Mouse (Mus musculus): Measurements from ENCODE around the gene Ston2. TPM values are rescaled to one million over a fixed set of nuclear protein-coding genes. Genes with fewer than 3 reads are reported as not detected.

Gene Ston2
- polyA plus RNA-seq, 1 experiment from 2014 or later: 10.6 TPM

DNA sequence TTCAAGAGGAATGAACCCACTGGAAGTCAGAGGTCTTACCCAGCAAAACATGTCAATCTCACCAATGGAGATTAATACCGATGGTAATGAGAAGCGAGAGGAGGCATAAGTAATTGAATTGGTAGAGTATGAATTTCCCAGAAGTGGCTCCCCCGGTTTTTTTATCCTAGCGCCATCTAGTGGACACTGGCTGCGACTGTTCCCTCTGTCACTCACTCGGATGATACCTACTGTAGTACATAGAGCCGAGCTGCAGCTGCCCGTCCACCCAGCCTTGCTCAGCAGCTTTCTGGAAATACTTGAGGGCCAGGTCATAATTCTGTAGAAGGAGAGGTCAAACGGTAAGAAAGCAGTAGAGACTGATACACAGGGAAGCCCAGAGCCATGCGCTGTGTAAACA lies 27.8 kb upstream of the Ston2 start:
- peak; percentile 74; the same call in 1 of the 2 replicates for ATAC-seq (ENCODE audit: insufficient read depth)
- peaks cover 86% of the 10 kb centered on the region for H3K36me3 ChIP-seq (ENCODE audit: insufficient read depth)

DNA sequence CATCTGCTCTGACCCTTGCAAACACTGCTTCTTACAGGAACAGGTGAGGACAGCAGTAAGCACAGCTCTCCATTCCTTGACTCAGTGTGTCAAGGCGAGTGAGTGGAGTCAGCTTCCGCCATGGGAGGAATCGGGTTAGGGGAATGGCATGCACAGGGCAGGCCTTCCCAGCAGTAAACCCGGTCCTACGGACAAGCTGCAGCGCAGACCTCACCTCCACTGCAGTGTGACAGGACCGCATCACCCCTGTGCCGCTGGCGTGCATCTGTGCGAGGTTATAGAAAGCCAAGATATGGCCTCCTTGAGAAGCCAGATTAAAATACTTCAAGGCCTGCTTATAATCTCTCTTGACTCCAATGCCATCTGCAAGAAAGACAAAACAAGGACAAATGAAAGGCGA lies 27.4 kb upstream of the Ston2 start:
- no peak overlapping the region for H3K9ac ChIP-seq
- H3K27me3 ChIP-seq (ENCODE audit: insufficient read depth, low read length): no peaks in the 10 kb centered on the region

More for the DNA sequence above, 27.8 kb upstream of the Ston2 start:
- H3K4me1 ChIP-seq (ENCODE audit: insufficient read depth): no peaks in the 10 kb centered on the region
- H3K9ac ChIP-seq: no peak overlapping the region
- H3K4me3 ChIP-seq (ENCODE audit: low read depth, low read length): no peak overlapping the region
- no peak overlapping the region for H3K27ac ChIP-seq (ENCODE audit: low read depth)
- H3K27me3 ChIP-seq (ENCODE audit: insufficient read depth, low read length): no peaks in the 10 kb centered on the region
- WGBS: 28% methylated on average over 10 of the region's 10 CpGs
- TF ChIP-seq CTCF (IDR thresholded peaks at IDR 0.05; ENCODE audit: low read depth): peak; percentile 72
- H3K9me3 ChIP-seq (ENCODE audit: low read depth, low read length): no peaks in the 10 kb centered on the region
- no peak overlapping the region for H3K4me2 ChIP-seq
- DNase-seq: peak; percentile 84

DNA sequence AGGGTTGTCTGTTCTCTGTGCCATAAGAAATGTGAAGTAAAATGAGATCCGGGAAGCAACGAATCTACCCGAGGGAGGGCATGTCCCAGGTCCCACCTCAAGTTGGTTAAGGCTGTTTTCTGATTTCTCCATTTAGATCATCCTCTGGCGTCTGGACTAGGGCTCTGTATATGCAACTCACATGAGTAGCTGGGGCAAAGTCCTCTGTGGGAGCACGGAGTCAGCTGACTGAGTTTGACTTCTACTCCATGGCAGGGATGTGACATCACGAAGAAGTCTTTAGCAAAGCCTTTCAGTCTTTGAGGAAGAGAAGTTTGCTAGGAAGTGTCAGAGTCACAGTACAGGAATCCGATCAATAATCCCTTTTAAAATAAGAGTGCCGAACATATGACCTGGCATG lies 20.7 kb upstream of the Ston2 start:
- Histone ChIP-seq H3K4me3 (ENCODE audit: low read depth, low read length) (no peak overlapping the region), H3K27me3 (ENCODE audit: insufficient read depth, low read length) (no peaks in the 10 kb centered on the region), H3K9me3 (ENCODE audit: low read depth, low read length) (no peaks in the 10 kb centered on the region), H3K4me2 (no peak overlapping the region), H3K36me3 (ENCODE audit: insufficient read depth) (peaks cover 69% of the 10 kb centered on the region), H3K27ac (ENCODE audit: low read depth) (no peak overlapping the region), H3K9ac (no peak overlapping the region), H3K4me1 (ENCODE audit: insufficient read depth) (no peaks in the 10 kb centered on the region)
- ATAC-seq (ENCODE audit: insufficient read depth): no peak
- TF ChIP-seq CTCF (IDR thresholded peaks at IDR 0.05; ENCODE audit: low read depth): no peak
- no peak for DNase-seq
- 92% methylated on average over 8 of the region's 8 CpGs for WGBS

More for the DNA sequence above, 27.4 kb upstream of the Ston2 start:
- WGBS: 96% methylated on average over 11 of the region's 11 CpGs
- no peaks in the 10 kb centered on the region for H3K9me3 ChIP-seq (ENCODE audit: low read depth, low read length)
- H3K4me2 ChIP-seq: no peak overlapping the region
- peaks cover 88% of the 10 kb centered on the region for H3K36me3 ChIP-seq (ENCODE audit: insufficient read depth)
- H3K4me1 ChIP-seq (ENCODE audit: insufficient read depth): no peaks in the 10 kb centered on the region
- no peak overlapping the region for H3K4me3 ChIP-seq (ENCODE audit: low read depth, low read length)
- no peak for TF ChIP-seq CTCF (IDR thresholded peaks at IDR 0.05; ENCODE audit: low read depth)
- no peak overlapping the region for H3K27ac ChIP-seq (ENCODE audit: low read depth)
- DNase-seq (no peak), ATAC-seq (ENCODE audit: insufficient read depth) (no peak)

DNA sequence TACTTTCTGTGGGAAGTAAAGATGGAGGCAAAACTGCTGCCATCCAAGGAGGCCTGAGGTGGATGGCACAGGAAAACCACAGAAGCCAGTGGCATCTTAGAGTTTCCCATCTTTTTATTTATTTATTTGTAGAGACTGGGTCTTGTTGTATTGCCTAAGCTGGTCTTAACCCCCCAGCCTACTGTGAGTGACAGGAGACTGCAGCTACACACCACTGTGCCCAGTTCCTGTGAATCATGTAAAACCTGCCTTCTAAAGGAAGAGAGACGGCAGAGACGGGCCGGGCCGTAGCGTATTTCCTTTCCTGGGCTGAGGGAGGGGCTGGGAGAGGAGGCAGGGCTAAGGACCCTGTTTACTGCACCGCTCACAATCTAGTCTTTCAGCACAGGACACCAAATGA lies 19.6 kb upstream of the Ston2 start:
- ATAC-seq (ENCODE audit: insufficient read depth) (no peak), DNase-seq (no peak)
- Histone ChIP-seq H3K9me3 (ENCODE audit: low read depth, low read length) (no peaks in the 10 kb centered on the region), H3K4me3 (ENCODE audit: low read depth, low read length) (no peak overlapping the region), H3K27ac (ENCODE audit: low read depth) (no peak overlapping the region), H3K4me1 (ENCODE audit: insufficient read depth) (no peaks in the 10 kb centered on the region), H3K4me2 (no peak overlapping the region), H3K36me3 (ENCODE audit: insufficient read depth) (peaks cover 57% of the 10 kb centered on the region), H3K9ac (no peak overlapping the region), H3K27me3 (ENCODE audit: insufficient read depth, low read length) (no peaks in the 10 kb centered on the region)
- TF ChIP-seq CTCF (IDR thresholded peaks at IDR 0.05; ENCODE audit: low read depth): no peak
- WGBS: 74% methylated on average over 6 of the region's 6 CpGs

DNA sequence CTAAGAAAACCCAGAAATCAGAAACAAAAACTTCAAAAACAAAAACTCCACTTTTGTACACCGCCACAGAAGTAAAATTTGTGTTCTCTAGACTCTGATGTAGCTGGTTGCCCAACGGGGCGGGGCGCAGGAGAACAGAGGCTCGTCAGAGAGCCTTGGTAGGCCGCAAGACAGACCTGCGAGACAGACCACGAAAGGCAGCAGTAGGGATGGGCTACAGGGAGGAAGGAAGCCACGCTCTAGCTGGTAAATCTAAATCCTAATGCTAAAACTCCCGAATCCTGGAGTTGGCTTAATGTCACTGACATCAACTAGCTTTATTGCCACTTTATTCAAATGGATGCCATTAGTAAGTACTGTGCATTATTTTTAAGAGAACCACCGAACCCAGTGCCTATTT lies 18.9 kb upstream of the Ston2 start:
- peaks cover 51% of the 10 kb centered on the region for H3K36me3 ChIP-seq (ENCODE audit: insufficient read depth)
- H3K4me2 ChIP-seq: no peak overlapping the region
- TF ChIP-seq CTCF (IDR thresholded peaks at IDR 0.05; ENCODE audit: low read depth): no peak
- H3K27me3 ChIP-seq (ENCODE audit: insufficient read depth, low read length): no peaks in the 10 kb centered on the region
- no peak for ATAC-seq (ENCODE audit: insufficient read depth)
- no peak overlapping the region for H3K27ac ChIP-seq (ENCODE audit: low read depth)
- H3K9me3 ChIP-seq (ENCODE audit: low read depth, low read length): no peaks in the 10 kb centered on the region
- H3K9ac ChIP-seq: no peak overlapping the region
- no peaks in the 10 kb centered on the region for H3K4me1 ChIP-seq (ENCODE audit: insufficient read depth)
- WGBS: 87% methylated on average over 11 of the region's 11 CpGs
- no peak for DNase-seq
- no peak overlapping the region for H3K4me3 ChIP-seq (ENCODE audit: low read depth, low read length)

DNA sequence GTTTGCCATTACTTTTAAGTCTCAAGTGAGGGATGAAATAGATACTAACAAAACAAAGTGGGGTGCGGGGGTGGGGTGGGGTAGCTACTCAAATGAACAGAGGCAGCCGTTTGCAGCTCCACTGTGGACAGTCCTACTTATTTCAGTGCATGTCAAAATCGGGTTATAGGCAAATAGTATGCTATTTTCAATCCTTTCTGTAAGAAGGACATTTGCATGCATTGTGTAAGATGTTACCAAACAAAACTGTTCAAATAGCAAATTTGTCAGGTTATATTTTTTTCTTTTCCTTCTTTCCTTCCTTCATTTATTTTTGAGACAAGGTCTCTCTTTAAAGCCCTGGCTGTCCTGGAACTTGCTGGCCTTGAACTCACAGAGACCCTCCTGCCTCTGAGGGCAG lies 16.1 kb upstream of the Ston2 start:
- H3K9ac ChIP-seq: no peak overlapping the region
- no peak overlapping the region for H3K4me3 ChIP-seq (ENCODE audit: low read depth, low read length)
- ATAC-seq (ENCODE audit: insufficient read depth): no peak
- H3K4me2 ChIP-seq: no peak overlapping the region
- WGBS: 76% methylated on average over 3 of the region's 3 CpGs
- no peaks in the 10 kb centered on the region for H3K27me3 ChIP-seq (ENCODE audit: insufficient read depth, low read length)
- DNase-seq: no peak
- no peak for TF ChIP-seq CTCF (IDR thresholded peaks at IDR 0.05; ENCODE audit: low read depth)
- H3K9me3 ChIP-seq (ENCODE audit: low read depth, low read length): no peaks in the 10 kb centered on the region
- no peaks in the 10 kb centered on the region for H3K4me1 ChIP-seq (ENCODE audit: insufficient read depth)
- H3K27ac ChIP-seq (ENCODE audit: low read depth): no peak overlapping the region
- H3K36me3 ChIP-seq (ENCODE audit: insufficient read depth): peaks cover 23% of the 10 kb centered on the region

DNA sequence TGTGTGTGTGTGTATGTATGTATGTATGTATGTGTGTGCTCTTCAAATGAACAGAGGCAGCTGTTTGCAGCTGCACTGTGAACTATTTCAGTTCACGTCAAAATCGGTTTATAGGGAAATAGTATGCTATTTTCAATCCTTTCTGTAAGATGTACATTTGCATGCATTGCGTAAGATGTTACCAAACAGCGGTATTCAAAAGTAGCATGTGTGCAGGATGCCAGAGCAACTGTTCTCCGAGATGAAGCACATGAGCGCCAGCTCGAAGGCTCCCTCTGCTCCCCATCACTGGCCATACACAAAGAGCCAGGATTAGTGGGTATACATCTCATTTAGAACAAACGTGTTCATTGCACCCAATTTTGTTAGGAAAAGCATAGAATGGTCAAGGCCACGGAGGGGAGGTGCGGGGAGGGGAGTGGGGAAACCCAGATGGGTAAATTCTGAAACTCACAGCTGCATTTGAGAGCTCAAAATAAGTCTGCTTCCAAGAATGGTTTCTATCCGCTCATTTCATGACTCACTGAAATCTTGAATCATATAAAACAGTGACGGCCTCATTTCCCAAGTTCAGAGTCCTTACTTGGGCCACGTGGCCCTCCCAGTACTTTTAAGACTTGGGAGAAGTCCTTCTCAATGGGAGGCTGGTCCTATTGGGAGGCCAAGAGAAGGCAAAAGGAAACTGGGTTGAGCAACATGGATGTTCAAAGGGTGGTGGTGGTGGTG lies 15.2 kb upstream of the Ston2 start:
- Histone ChIP-seq H3K27ac (ENCODE audit: low read depth) (no peak overlapping the region), H3K4me1 (ENCODE audit: insufficient read depth) (no peaks in the 10 kb centered on the region), H3K27me3 (ENCODE audit: insufficient read depth, low read length) (no peaks in the 10 kb centered on the region), H3K4me2 (no peak overlapping the region), H3K36me3 (ENCODE audit: insufficient read depth) (peaks cover 14% of the 10 kb centered on the region), H3K9me3 (ENCODE audit: low read depth, low read length) (no peaks in the 10 kb centered on the region), H3K9ac (no peak overlapping the region), H3K4me3 (ENCODE audit: low read depth, low read length) (no peak overlapping the region)
- 83% methylated on average over 13 of the region's 13 CpGs for WGBS
- ATAC-seq (ENCODE audit: insufficient read depth) (no peak), DNase-seq (no peak)
- no peak for TF ChIP-seq CTCF (IDR thresholded peaks at IDR 0.05; ENCODE audit: low read depth)

All from lung, embryonic 14.5 days (tissue).